Mouse (Mus musculus) stomach, embryonic 14.5 days (tissue): ENCODE results near the gene Smad5. TPM values are rescaled to one million over a fixed set of nuclear protein-coding genes. Genes with fewer than 3 reads are reported as not detected.
A peak's percentile ranks its signal among the peaks of the same experiment; 100 is the strongest.

ENCODE experiments used
- ATAC-seq: fragments of 200-750 bp; cut with Nextera tagmentation; 2 replicates; pipeline ENCODE4 v1.8.0; 2017; ENCODE audit warnings: low read depth, moderate TSS enrichment; ENCODE audit not compliant: insufficient number of reproducible peaks, insufficient read depth, low FRiP score
- H3K27ac ChIP-seq: fragments of 300-500 bp; sonication (generic); 2 replicates; pipeline ENCODE4 v1.5.1; 2014; ENCODE audit warnings: mild to moderate bottlenecking, low read length, moderate library complexity, mixed read lengths
- H3K27me3 ChIP-seq: fragments of 300-500 bp; sonication (generic); 2 replicates; pipeline ENCODE4 v1.6.1; 2014; ENCODE audit warnings: low read length, control low read depth, mixed read lengths; ENCODE audit not compliant: control insufficient read depth, insufficient read depth
- H3K36me3 ChIP-seq: fragments of 300-500 bp; sonication (generic); 2 replicates; pipeline ENCODE4 v1.6.1; 2014; ENCODE audit warnings: mild to moderate bottlenecking, control low read depth, low read length, moderate library complexity, mixed read lengths; ENCODE audit not compliant: control insufficient read depth, insufficient read depth
- H3K4me1 ChIP-seq: fragments of 300-500 bp; sonication (generic); 2 replicates; pipeline ENCODE4 v1.6.1; 2014; ENCODE audit warnings: low read length, control low read depth, mixed read lengths; ENCODE audit not compliant: control insufficient read depth, insufficient read depth
- H3K4me2 ChIP-seq: fragments of 300-500 bp; sonication (generic); replicated peaks from 2 replicates; pipeline ENCODE4 v1.6.1; 2014; ENCODE audit warnings: low read depth, low read length, control low read depth
- H3K4me3 ChIP-seq: fragments of 300-500 bp; sonication (generic); 2 replicates; pipeline ENCODE4 v1.5.1; 2014; ENCODE audit warnings: low read depth, low read length, control low read depth
- H3K9ac ChIP-seq: fragments of 300-500 bp; sonication (generic); replicated peaks from 2 replicates; pipeline ENCODE4 v1.6.1; 2014; ENCODE audit warnings: low read depth, mild to moderate bottlenecking, control low read depth, low read length, moderate library complexity, mixed read lengths
- H3K9me3 ChIP-seq: fragments of 300-500 bp; sonication (generic); 2 replicates; pipeline ENCODE4 v1.6.1; 2016; ENCODE audit warnings: low read depth, low read length, control low read depth; ENCODE audit not compliant: control insufficient read depth
- WGBS: fragments of 180-500 bp; shearing (Covaris S2); extraction: QIAGEN DNeasy Blood & Tissue Kit; methylation state at CpG from one replicate; pipeline ENCODE4 v1.1.7; 2014; 5-methylcytosine and 5-hydroxymethylcytosine counted together
- polyA plus RNA-seq: library from polyadenylated mRNA; unstranded; fragments of >200 nt; fragmentation: Nextera tagmentation; extraction: Ambion mirVana; gene quantifications from 2 replicates; pipeline ENCODE4 v1.2.1, GENCODE M21; 2014

Smad5 gene
- 51.1 and 52.7 TPM in 2 replicates for polyA plus RNA-seq

DNA sequence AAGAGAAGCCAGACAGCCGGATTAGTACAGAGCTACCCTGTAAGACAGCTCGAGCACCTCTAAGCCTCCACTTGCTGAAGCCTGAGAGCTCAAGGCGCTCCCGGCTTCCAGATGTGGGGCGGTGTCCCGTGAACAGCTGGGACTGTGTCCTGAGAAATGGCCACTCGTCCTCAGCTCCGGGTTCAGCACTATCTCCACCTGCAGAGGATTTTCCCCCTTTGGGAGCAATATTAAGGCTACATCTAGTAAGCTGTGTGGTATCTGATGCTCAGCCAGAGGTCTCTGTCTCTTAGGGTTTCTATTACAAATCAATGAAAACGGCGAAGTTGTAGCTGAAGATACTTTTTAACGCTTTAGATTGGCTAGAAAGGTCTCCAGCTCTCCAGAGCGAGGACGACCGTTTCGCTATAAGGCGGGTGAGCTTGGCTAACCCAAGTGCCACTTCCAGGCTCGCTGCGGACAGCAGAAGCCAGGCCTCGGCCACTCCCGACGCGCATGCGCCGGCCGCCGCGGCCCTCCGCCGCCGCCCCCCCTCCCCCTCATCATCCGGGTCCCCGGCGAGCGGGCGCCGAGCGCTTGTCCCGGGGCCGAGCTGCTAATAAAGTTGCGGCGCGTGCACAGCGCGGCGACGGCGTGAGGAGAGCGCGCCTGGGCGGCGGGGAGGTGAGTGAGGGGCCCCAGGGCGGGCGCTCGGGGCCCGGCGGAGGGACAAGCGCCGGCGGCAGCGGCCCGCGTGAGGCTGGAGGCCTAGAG lies at the start of gene Smad5:
Gene Smad5 (plus strand): TSS at position 542 of the 753 bp plus-strand sequence.
- Histone ChIP-seq H3K27ac (peak within 1 kb of the TSS; percentile 99), H3K4me1 (peaks cover 30% of the 10 kb centered on the region), H3K4me2 (peak within 1 kb of the TSS; percentile 57), H3K9ac (peak within 1 kb of the TSS; percentile 98), H3K36me3 (peaks cover 11% of the 10 kb centered on the region), H3K4me3 (peak within 1 kb of the TSS; percentile 66), H3K27me3 (no peaks in the 10 kb centered on the region), H3K9me3 (no peaks in the 10 kb centered on the region)
- 4% methylated on average over 51 of the region's 62 CpGs for WGBS
- ATAC-seq: peak; percentile 77

DNA sequence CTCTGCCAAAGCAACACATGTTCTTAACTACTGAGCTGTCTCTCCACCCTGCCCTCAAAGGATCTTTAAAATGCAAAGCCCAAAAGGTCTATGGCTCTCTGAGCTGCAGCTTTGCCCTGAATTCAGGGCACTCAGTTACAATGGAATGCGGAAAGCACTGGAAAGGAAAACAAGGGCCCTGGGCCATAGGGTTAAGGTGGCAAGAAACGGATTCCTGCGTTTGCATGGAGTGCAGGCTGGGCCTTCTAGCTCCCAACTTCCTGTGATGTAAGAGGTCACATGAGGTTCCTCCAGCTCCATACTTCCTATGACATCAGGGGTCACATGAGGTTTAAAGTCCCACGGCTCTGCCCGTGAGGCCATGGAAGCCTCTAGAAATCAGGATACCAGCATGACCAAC lies 48.6 kb upstream of the Smad5 start:
- 79% methylated on average over 5 of the region's 5 CpGs for WGBS
- Histone ChIP-seq H3K9me3 (no peaks in the 10 kb centered on the region), H3K9ac (no peak overlapping the region), H3K27ac (no peak overlapping the region), H3K27me3 (no peaks in the 10 kb centered on the region), H3K4me2 (no peak overlapping the region), H3K4me1 (peaks cover 14% of the 10 kb centered on the region; the same call in 1 of the 2 replicates), H3K4me3 (no peak overlapping the region), H3K36me3 (no peaks in the 10 kb centered on the region)
- no peak for ATAC-seq

DNA sequence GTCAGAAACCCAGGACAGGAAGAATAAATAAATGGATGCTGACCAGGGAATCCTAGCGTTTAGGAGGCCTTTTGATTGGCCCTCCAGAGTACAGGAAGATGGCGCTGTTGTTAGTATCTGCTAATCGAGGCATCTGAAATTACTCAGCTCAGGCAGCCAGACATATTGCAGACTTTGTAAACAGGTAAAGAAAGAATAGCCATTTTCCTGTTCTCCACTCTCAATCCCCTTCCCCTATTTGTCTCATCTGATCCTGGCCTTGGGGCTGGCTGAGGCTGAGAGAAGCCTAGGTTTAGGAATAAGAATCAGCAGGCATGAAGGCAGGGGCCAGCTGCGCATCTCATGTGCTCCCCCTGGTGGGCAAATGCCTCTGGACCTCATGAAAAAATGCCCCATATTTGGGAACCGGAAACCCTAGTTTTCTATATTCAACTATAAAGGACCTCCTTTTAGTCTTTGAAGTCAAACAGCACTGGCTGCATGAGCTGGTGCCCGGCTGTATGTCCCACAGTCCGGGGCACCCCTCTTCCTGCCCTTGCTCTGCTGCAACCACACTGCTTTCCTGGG lies 44.8 kb upstream of the Smad5 start:
- no peaks in the 10 kb centered on the region for H3K36me3 ChIP-seq
- H3K27ac ChIP-seq: no peak overlapping the region
- peaks cover 13% of the 10 kb centered on the region; the same call in 1 of the 2 replicates for H3K4me1 ChIP-seq
- H3K4me3 ChIP-seq: no peak overlapping the region
- no peaks in the 10 kb centered on the region for H3K27me3 ChIP-seq
- no peak overlapping the region for H3K9ac ChIP-seq
- H3K9me3 ChIP-seq: no peaks in the 10 kb centered on the region
- H3K4me2 ChIP-seq: no peak overlapping the region
- peak; percentile 38; the same call in 1 of the 2 replicates for ATAC-seq
- WGBS: 32% methylated on average over 7 of the region's 7 CpGs

GRCm38 (mm10) chr13:56658931-56659330 lies 43.9 kb upstream of the Smad5 start:
- Histone ChIP-seq H3K27ac (no peak overlapping the region), H3K4me1 (peaks cover 7% of the 10 kb centered on the region; the same call in 1 of the 2 replicates), H3K9me3 (no peaks in the 10 kb centered on the region), H3K4me2 (no peak overlapping the region), H3K9ac (no peak overlapping the region), H3K36me3 (no peaks in the 10 kb centered on the region), H3K4me3 (no peak overlapping the region), H3K27me3 (no peaks in the 10 kb centered on the region)
- WGBS: 58% methylated on average over 6 of the region's 6 CpGs
- ATAC-seq: no peak

- Histone ChIP-seq H3K4me3 (no peak overlapping the region), H3K27me3 (no peaks in the 10 kb centered on the region), H3K36me3 (no peaks in the 10 kb centered on the region), H3K27ac (no peak overlapping the region), H3K9me3 (no peaks in the 10 kb centered on the region), H3K4me1 (peaks cover 7% of the 10 kb centered on the region; the same call in 1 of the 2 replicates), H3K9ac (no peak overlapping the region), H3K4me2 (no peak overlapping the region)
- ATAC-seq: no peak
- WGBS: 56% methylated on average over 7 of the region's 7 CpGs
These were observed 40.7 kb upstream of the Smad5 start for GRCm38 (mm10) chr13:56661914-56662621.

DNA sequence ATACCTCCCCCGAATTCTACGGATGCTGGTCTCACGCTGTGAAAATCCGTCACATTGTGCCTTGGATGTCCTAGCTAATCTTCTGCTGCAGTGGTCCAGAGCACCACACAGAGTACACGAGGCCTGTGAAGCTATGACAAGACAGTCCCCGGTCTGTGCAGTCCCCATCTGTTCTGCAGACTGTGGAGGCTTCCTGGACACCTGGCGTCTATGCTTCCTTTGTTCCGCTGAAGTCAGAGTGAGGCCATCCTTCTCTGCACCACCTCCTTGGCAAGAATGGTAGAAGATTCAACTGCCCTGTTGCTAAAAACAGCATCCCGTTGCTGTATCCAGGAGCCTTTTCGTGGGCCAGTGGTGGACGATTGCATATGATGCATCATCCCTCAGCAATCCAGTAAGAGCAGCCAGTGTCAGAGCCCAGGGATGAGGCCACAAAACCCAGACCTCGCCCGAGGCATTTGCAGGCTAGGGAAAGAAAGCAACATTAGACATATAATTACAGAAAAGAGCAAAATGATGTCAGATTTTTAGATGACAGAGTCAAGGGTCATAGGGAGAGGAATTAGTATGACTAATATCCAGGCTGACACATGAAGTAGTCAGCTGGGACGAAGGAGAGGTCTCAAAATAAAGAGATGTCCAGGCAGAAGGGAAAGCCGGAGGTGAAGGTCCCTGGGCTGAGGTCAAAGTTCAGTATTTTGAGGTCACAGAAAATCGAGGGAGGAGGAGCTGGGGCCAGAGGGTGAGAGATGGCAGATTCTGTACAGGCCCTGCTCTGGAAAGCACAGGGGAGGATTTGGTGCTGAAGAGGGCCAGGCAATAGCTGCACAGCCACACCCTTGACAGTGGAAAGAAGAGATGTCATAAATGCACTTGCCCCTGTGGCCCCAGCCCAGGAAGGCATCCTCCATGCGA lies 38.3 kb upstream of the Smad5 start:
- no peak overlapping the region for H3K9ac ChIP-seq
- H3K9me3 ChIP-seq: no peaks in the 10 kb centered on the region
- H3K27ac ChIP-seq: no peak overlapping the region
- H3K27me3 ChIP-seq: no peaks in the 10 kb centered on the region
- no peak overlapping the region for H3K4me2 ChIP-seq
- H3K36me3 ChIP-seq: no peaks in the 10 kb centered on the region
- 65% methylated on average over 17 of the region's 17 CpGs for WGBS
- ATAC-seq: no peak
- H3K4me1 ChIP-seq: no peaks in the 10 kb centered on the region
- H3K4me3 ChIP-seq: no peak overlapping the region

DNA sequence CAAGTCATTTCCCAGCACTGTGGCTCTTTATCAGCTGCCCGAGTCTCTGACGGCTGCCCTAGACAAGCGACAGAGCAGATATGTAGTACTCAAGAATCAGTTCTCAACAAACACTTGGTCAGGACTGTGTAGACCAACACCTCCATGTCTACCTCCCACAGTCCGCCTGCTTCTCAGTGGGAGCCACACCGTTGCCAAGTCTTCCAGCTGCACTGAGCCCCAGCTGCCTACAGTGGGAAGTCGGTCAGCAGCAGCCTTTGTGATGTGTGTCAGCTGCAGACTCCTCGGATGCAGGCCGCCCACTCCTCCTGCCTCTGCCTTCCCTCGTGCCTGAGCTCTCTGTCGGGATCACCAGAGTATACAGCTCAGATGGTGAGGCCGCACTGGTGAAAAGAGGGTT lies 31.6 kb upstream of the Smad5 start:
- Histone ChIP-seq H3K4me2 (no peak overlapping the region), H3K4me1 (no peaks in the 10 kb centered on the region; the same call in 1 of the 2 replicates), H3K4me3 (no peak overlapping the region), H3K36me3 (no peaks in the 10 kb centered on the region), H3K27me3 (no peaks in the 10 kb centered on the region), H3K9me3 (no peaks in the 10 kb centered on the region), H3K9ac (no peak overlapping the region), H3K27ac (no peak overlapping the region)
- WGBS: 36% methylated on average over 11 of the region's 11 CpGs
- ATAC-seq: peak; percentile 71; the same call in 1 of the 2 replicates

DNA sequence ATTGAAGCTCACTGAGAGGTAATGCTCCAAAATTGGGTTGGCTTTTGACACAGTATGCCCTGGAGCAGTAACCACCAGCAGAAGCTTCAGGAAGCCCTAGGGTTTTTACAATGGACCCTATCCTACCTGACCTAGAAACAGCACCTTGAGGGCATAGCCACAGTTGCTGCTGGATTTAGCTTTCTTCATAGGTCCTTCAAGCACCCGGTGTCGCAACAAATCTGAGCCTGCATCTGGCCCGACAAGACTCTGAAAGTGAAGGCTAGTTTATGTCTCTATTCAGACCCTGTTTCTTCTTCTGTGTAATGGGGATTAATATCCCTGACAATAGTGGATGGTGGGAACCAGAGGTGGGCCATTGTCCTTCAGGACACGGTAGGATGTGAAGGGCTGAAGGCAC lies 25.1 kb upstream of the Smad5 start:
- ATAC-seq: no peak
- peak overlapping the region; percentile 11; the same call in 1 of the 2 replicates for H3K27ac ChIP-seq
- no peak overlapping the region for H3K9ac ChIP-seq
- no peaks in the 10 kb centered on the region for H3K9me3 ChIP-seq
- no peaks in the 10 kb centered on the region for H3K36me3 ChIP-seq
- H3K4me3 ChIP-seq: no peak overlapping the region
- no peaks in the 10 kb centered on the region for H3K27me3 ChIP-seq
- peaks cover 20% of the 10 kb centered on the region for H3K4me1 ChIP-seq
- no peak overlapping the region for H3K4me2 ChIP-seq
- 82% methylated on average over 4 of the region's 4 CpGs for WGBS
